Mouse (Mus musculus) neural tube, embryonic 15.5 days (tissue): ENCODE measurements at regions not wholly inside any gene's neighbourhood (a gene's known extent, or its start where the extent isn't known, plus 50 kb on each side); places are given as distances from the start of the nearest gene placed in this dataset.

Experiments used
- ATAC-seq: fragments of 200-750 bp; cut with Nextera tagmentation; 2 replicates; pipeline ENCODE4 v1.8.0; 2017; ENCODE audit warnings: mild to moderate bottlenecking, moderate TSS enrichment, moderate library complexity; ENCODE audit not compliant: low FRiP score
- H3K27ac ChIP-seq: fragments of 300-500 bp; sonication (generic); replicated peaks from 2 replicates; pipeline ENCODE4 v1.5.1; 2015; ENCODE audit warnings: mild to moderate bottlenecking, inconsistent platforms
- H3K27me3 ChIP-seq: fragments of 300-500 bp; sonication (generic); replicated peaks from 2 replicates; pipeline ENCODE4 v1.6.1; 2015; ENCODE audit warnings: inconsistent platforms
- H3K36me3 ChIP-seq: fragments of 300-500 bp; sonication (generic); 2 replicates; pipeline ENCODE4 v1.6.1; 2015; ENCODE audit warnings: inconsistent platforms
- H3K4me1 ChIP-seq: fragments of 300-500 bp; sonication (generic); 2 replicates; pipeline ENCODE4 v1.6.1; 2015; ENCODE audit warnings: inconsistent platforms
- H3K4me2 ChIP-seq: fragments of 300-500 bp; sonication (generic); 2 replicates; pipeline ENCODE4 v1.6.1; 2015; ENCODE audit warnings: inconsistent platforms, mild to moderate bottlenecking, moderate library complexity
- H3K4me3 ChIP-seq: fragments of 300-500 bp; sonication (generic); replicated peaks from 2 replicates; pipeline ENCODE4 v1.5.1; 2015; ENCODE audit warnings: mild to moderate bottlenecking, inconsistent platforms
- H3K9ac ChIP-seq: fragments of 300-500 bp; sonication (generic); replicated peaks from 2 replicates; pipeline ENCODE4 v1.6.1; 2015; ENCODE audit warnings: mild to moderate bottlenecking, inconsistent platforms
- H3K9me3 ChIP-seq: fragments of 300-500 bp; sonication (generic); replicated peaks from 2 replicates; pipeline ENCODE4 v1.6.1; 2016; ENCODE audit warnings: inconsistent platforms
- WGBS: fragments of 180-500 bp; shearing (Covaris S2); methylation state at CpG from one replicate; pipeline ENCODE4 v1.1.7; 2015; ENCODE audit warnings: mixed read lengths; 5-methylcytosine and 5-hydroxymethylcytosine counted together

- Histone ChIP-seq H3K27me3 (no peaks in the 10 kb centered on the region), H3K27ac (no peak overlapping the region), H3K36me3 (no peaks in the 10 kb centered on the region), H3K4me1 (no peaks in the 10 kb centered on the region), H3K9ac (no peak overlapping the region), H3K9me3 (no peaks in the 10 kb centered on the region), H3K4me3 (no peak overlapping the region), H3K4me2 (no peak overlapping the region)
- no peak for ATAC-seq
- 82% methylated on average over 5 of the region's 5 CpGs for WGBS
These were observed 53.8 kb upstream of the Phc1 start for GRCm38 (mm10) chr6:122394160-122394559.

DNA sequence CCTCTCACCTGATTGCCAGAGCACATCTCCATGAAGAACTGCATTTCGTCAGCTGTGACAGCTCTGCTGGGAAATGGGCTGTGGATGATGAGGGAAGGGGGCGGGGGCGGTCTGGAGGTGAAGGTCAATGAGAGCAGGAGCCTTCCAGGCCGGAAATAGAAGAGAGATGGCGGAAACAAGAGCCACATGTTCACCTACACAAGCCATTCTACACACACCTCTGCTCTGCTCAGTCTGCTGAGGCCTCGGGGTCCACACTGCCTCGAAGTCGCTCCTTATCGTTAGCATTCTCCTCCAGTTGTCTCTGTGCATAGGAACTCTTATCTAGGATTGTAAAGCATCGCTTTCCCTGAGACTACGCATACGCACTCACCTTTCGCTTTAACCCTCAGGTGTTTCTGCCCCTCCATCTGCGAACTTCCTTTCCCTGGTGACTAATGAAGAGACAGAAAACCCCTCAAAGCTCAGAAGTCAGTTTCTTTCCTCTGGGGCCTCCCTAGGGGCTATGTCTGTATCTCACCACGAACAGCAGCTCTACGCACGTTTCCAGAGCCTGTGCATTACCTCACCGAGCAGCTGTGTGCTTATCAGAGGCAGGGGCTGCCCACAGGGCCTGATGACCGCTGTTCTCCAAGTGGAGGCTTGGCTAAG lies 53.0 kb upstream of the Phc1 start:
- Histone ChIP-seq H3K9me3 (no peaks in the 10 kb centered on the region), H3K9ac (no peak overlapping the region), H3K27ac (no peak overlapping the region), H3K4me1 (no peaks in the 10 kb centered on the region), H3K4me3 (no peak overlapping the region), H3K36me3 (no peaks in the 10 kb centered on the region), H3K4me2 (no peak overlapping the region), H3K27me3 (no peaks in the 10 kb centered on the region)
- no peak for ATAC-seq
- 77% methylated on average over 19 of the region's 19 CpGs for WGBS

DNA sequence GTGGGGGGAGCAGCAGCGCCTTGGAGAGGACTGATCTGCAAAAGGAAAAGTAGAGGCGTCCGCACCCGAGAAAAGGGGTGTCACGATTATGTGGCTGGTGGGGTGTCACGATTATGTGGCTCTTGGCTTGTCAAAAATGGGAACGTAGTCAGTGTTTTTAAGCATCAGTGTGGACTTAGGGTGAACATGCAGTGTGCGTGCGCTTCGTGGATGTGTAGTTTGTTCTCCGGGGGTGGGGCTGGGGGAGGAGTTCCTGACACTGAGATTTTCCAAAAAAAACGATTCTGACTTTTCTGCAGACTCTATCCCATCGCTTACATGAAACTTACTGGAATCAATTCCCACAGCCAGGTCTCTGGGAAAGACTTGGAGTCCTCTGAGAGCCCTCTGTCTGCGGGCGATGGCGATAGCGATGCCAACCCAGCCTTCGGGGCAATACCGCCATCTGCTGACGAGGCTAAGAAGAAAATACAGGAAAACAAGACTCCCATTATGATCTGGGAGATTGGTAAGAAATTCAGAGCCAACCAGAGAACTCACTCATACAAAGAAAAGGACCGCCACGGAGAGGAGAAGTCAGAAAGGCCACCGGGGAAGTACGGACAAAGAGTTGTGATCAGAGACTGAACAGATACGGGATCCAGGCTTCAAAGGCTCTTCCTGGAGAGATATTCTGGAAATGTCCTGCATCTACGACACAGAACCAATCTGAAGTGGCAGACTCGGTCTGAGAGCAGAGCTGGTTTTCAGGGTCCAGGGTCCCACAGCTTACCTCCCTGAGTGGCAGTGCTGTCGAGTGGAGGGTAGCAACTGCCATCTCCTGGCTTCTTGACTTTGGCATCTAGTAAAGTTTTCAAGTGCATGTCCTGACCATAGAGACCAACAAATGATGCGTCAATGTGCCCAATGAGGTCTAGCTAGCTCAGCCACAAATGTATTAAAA lies 51.6 kb upstream of the Phc1 start:
- no peak overlapping the region for H3K9ac ChIP-seq
- 0 out of 2 replicates have a peak overlapping the region, but pooled peaks have one; percentile 8 for H3K4me3 ChIP-seq
- H3K36me3 ChIP-seq = no peaks in the 10 kb centered on the region
- peak; percentile 66; the same call in 1 of the 2 replicates for ATAC-seq
- H3K27me3 ChIP-seq = no peaks in the 10 kb centered on the region
- H3K4me1 ChIP-seq = no peaks in the 10 kb centered on the region
- H3K27ac ChIP-seq = no peak overlapping the region
- H3K4me2 ChIP-seq = peak overlapping the region; percentile 45
- H3K9me3 ChIP-seq = no peaks in the 10 kb centered on the region
- WGBS = 37% methylated on average over 29 of the region's 29 CpGs

- no peaks in the 10 kb centered on the region for H3K36me3 ChIP-seq
- H3K27me3 ChIP-seq = no peaks in the 10 kb centered on the region
- no peak overlapping the region for H3K27ac ChIP-seq
- no peak for ATAC-seq
- H3K9me3 ChIP-seq = no peaks in the 10 kb centered on the region
- WGBS = 84% methylated on average over 10 of the region's 10 CpGs
- no peak overlapping the region for H3K4me2 ChIP-seq
- no peaks in the 10 kb centered on the region for H3K4me1 ChIP-seq
- no peak overlapping the region for H3K9ac ChIP-seq
- H3K4me3 ChIP-seq = no peak overlapping the region
These were observed 50.8 kb upstream of the Phc1 start for GRCm38 (mm10) chr6:122391126-122391525.

GRCm38 (mm10) chr6:122390720-122391119 lies 50.4 kb upstream of the Phc1 start:
- H3K27ac ChIP-seq = no peak overlapping the region
- H3K27me3 ChIP-seq = no peaks in the 10 kb centered on the region
- no peak overlapping the region for H3K9ac ChIP-seq
- no peak for ATAC-seq
- H3K4me1 ChIP-seq = no peaks in the 10 kb centered on the region
- no peaks in the 10 kb centered on the region for H3K9me3 ChIP-seq
- no peak overlapping the region for H3K4me2 ChIP-seq
- H3K36me3 ChIP-seq = no peaks in the 10 kb centered on the region
- H3K4me3 ChIP-seq = no peak overlapping the region
- 89% methylated on average over 13 of the region's 13 CpGs for WGBS
